Mouse (Mus musculus) embryonic facial prominence, embryonic 10.5 days (tissue): ENCODE results near the gene Rab30. TPM values are rescaled to one million over a fixed set of nuclear protein-coding genes. Genes with fewer than 3 reads are reported as not detected.
A peak's percentile ranks its signal among the peaks of the same experiment; 100 is the strongest.

Source experiments
- DNase-seq: peaks from one replicate; pipeline ENCODE4 v3.0.0-alpha.2; 2017; ENCODE audit warnings: low spot score
- H3K27ac ChIP-seq: fragments of 300-500 bp; sonication (generic); replicated peaks from 2 replicates; pipeline ENCODE4 v1.5.1; 2016; ENCODE audit warnings: mild to moderate bottlenecking
- H3K27me3 ChIP-seq: fragments of 300-500 bp; sonication (generic); replicated peaks from 2 replicates; pipeline ENCODE4 v1.6.1; 2016; ENCODE audit warnings: low read depth, mild to moderate bottlenecking; ENCODE audit not compliant: poor library complexity, severe bottlenecking
- H3K36me3 ChIP-seq: fragments of 300-500 bp; sonication (generic); replicated peaks from 2 replicates; pipeline ENCODE4 v1.6.1; 2016; ENCODE audit warnings: mild to moderate bottlenecking, moderate library complexity
- H3K4me1 ChIP-seq: fragments of 300-500 bp; sonication (generic); 2 replicates; pipeline ENCODE4 v1.6.1; 2016
- H3K4me3 ChIP-seq: fragments of 300-500 bp; sonication (generic); 2 replicates; pipeline ENCODE4 v1.5.1; 2016; ENCODE audit warnings: mild to moderate bottlenecking, moderate library complexity
- H3K9me3 ChIP-seq: fragments of 300-500 bp; sonication (generic); 2 replicates; pipeline ENCODE4 v1.6.1; 2016; ENCODE audit warnings: mild to moderate bottlenecking
- WGBS: fragments of 180-500 bp; shearing (Covaris S2); methylation state at CpG from one replicate; pipeline ENCODE4 v1.1.7; 2016; 5-methylcytosine and 5-hydroxymethylcytosine counted together
- polyA plus RNA-seq: library from polyadenylated mRNA; unstranded; fragments of >200 nt; fragmentation: Nextera tagmentation; extraction: Ambion mirVana; gene quantifications from 2 replicates; pipeline ENCODE4 v1.2.1, GENCODE M21; 2016

Gene Rab30
- polyA plus RNA-seq, 1 experiment from 2014 or later: 12.3 TPM

DNA sequence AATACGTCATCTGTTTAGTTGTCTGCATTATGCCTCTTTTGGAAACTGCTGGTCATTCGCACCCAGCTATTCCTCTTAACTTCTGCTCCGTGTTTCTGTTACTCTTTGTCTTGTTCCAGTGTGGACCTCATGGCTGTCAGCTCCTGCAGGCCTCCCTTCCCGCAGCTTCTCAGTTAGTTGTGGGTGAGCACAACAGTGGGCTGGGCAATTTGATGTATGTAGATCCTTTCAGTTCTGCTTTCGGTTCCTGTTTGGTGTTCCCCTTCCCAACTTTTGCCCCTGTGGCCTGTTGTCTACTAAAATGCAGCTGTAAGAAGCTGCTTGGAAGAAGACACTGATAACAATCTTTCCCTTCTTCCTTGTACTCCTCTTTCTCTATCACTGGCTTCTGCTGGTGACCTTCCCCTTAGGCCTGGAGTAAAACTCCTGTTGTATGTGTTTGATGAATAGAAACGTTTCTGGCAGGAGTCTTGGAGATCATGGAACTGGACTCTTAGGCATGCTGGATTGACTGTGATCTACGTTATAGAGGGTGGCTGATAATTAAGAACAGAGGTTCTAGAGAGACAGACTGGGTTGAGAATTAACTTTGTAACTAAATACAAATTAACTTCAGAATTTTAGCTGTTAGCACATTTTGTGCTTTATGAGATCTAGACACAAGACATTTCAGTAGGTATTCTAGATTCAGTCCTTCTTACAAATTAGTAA lies 137.3 kb downstream of the Rab30 start:
- H3K27ac ChIP-seq: no peak overlapping the region
- no peak for DNase-seq
- no peaks in the 10 kb centered on the region for H3K9me3 ChIP-seq
- H3K36me3 ChIP-seq: no peaks in the 10 kb centered on the region
- 78% methylated on average over 7 of the region's 7 CpGs for WGBS
- H3K27me3 ChIP-seq: no peaks in the 10 kb centered on the region
- peaks cover 26% of the 10 kb centered on the region for H3K4me1 ChIP-seq
- H3K4me3 ChIP-seq: no peak overlapping the region

- H3K4me3 ChIP-seq: no peak overlapping the region
- no peaks in the 10 kb centered on the region for H3K27me3 ChIP-seq
- 89% methylated on average over 9 of the region's 9 CpGs for WGBS
- no peaks in the 10 kb centered on the region; the same call in 1 of the 2 replicates for H3K4me1 ChIP-seq
- no peak for DNase-seq
- peaks cover 6% of the 10 kb centered on the region for H3K36me3 ChIP-seq
- no peaks in the 10 kb centered on the region for H3K9me3 ChIP-seq
- no peak overlapping the region for H3K27ac ChIP-seq
These were observed 142.7 kb downstream of the Rab30 start for GRCm38 (mm10) chr7:92883850-92884716.

DNA sequence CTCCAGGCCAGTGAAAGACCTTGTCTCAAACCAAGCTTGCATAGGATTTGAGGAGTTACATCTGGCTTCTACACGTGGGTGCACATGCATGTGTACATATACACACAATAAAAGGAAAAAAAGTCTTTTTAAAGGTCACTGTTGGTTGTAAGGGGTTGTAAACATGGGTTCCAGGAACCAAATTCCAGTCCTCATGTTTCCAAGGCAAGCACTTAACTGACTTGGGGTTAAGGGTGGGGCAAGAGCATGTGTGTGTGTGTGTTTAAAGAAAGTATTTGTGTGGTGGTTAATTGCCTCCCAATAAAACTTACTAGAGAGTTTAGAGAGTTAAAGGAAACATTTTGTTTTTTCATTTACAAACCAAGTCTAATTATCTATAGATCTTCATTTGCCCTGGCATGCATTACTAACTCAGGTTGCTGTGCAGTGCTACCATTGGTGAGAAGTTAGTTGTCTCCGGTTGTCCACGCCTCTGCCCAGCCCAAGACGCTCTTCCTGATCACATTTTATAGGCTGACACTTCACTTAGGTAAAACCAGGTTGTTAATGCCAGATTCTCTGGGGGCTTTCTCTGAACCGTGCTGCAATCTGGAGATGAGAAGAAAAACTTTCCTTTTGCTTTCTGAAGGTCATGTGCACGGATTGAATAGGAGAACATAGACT lies 143.7 kb downstream of the Rab30 start:
- H3K36me3 ChIP-seq: peaks cover 6% of the 10 kb centered on the region
- H3K9me3 ChIP-seq: no peaks in the 10 kb centered on the region
- H3K4me1 ChIP-seq: peaks cover 7% of the 10 kb centered on the region
- DNase-seq: no peak
- WGBS: 88% methylated on average over 6 of the region's 6 CpGs
- H3K4me3 ChIP-seq: no peak overlapping the region
- no peaks in the 10 kb centered on the region for H3K27me3 ChIP-seq
- H3K27ac ChIP-seq: no peak overlapping the region

DNA sequence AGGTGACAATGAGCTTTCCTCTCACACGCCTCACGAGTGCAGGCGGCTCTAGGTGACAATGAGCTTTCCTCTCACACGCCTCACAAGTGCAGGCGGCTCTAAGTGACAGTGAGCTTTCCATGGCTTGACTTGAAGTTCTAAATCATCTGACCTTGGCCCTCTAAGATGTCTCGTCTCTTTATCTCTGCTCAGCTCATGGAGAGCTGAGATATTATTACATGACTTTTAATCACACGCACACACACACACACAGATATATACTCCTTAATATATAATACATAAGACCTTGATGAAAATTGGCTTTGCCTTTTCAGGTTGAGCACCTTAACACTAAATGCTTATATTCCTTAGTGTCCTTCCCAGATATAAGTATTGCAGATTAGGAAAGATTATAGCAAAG lies 145.4 kb downstream of the Rab30 start:
- H3K9me3 ChIP-seq: no peaks in the 10 kb centered on the region
- no peaks in the 10 kb centered on the region for H3K27me3 ChIP-seq
- H3K4me3 ChIP-seq: no peak overlapping the region
- H3K27ac ChIP-seq: no peak overlapping the region
- no peak for DNase-seq
- WGBS: 87% methylated on average over 7 of the region's 7 CpGs
- H3K4me1 ChIP-seq: peaks cover 18% of the 10 kb centered on the region
- peaks cover 6% of the 10 kb centered on the region for H3K36me3 ChIP-seq

DNA sequence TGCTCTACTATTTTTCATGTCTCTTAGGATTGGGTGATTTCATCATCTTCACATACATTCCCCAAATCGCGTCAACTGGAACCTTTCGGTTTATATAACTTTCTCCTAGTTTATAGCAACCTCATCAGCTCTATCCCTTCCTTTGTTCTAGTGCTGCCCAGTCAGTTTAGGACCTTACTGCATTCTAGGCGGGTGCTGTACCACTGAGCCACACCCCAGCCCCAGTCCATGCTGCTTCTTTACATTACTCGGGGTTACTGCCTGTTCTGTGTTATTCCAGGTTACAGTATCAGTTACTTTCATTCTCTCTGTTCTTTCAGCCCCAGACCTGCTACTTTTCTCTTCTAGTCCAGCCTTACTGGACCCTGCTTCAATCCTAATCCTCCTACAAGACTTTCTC lies 145.8 kb downstream of the Rab30 start:
- no peak overlapping the region for H3K27ac ChIP-seq
- WGBS: 93% methylated on average over 5 of the region's 5 CpGs
- H3K9me3 ChIP-seq: no peaks in the 10 kb centered on the region
- no peaks in the 10 kb centered on the region for H3K27me3 ChIP-seq
- H3K36me3 ChIP-seq: peaks cover 6% of the 10 kb centered on the region
- no peak for DNase-seq
- H3K4me1 ChIP-seq: peaks cover 18% of the 10 kb centered on the region
- no peak overlapping the region for H3K4me3 ChIP-seq

- no peak overlapping the region for H3K4me3 ChIP-seq
- 26% methylated on average over 1 of the region's 1 CpGs for WGBS
- DNase-seq: peak; percentile 23
- H3K9me3 ChIP-seq: no peaks in the 10 kb centered on the region
- H3K4me1 ChIP-seq: peaks cover 18% of the 10 kb centered on the region
- no peak overlapping the region for H3K27ac ChIP-seq
- no peaks in the 10 kb centered on the region for H3K27me3 ChIP-seq
- H3K36me3 ChIP-seq: peaks cover 6% of the 10 kb centered on the region
These were observed 148.8 kb downstream of the Rab30 start for GRCm38 (mm10) chr7:92890211-92890610.

GRCm38 (mm10) chr7:92890618-92891230 lies 149.3 kb downstream of the Rab30 start:
- H3K36me3 ChIP-seq: peaks cover 6% of the 10 kb centered on the region
- WGBS: 25% methylated on average over 4 of the region's 4 CpGs
- no peaks in the 10 kb centered on the region for H3K27me3 ChIP-seq
- no peaks in the 10 kb centered on the region for H3K9me3 ChIP-seq
- H3K27ac ChIP-seq: no peak overlapping the region
- H3K4me3 ChIP-seq: no peak overlapping the region
- no peak for DNase-seq
- peaks cover 18% of the 10 kb centered on the region for H3K4me1 ChIP-seq

DNA sequence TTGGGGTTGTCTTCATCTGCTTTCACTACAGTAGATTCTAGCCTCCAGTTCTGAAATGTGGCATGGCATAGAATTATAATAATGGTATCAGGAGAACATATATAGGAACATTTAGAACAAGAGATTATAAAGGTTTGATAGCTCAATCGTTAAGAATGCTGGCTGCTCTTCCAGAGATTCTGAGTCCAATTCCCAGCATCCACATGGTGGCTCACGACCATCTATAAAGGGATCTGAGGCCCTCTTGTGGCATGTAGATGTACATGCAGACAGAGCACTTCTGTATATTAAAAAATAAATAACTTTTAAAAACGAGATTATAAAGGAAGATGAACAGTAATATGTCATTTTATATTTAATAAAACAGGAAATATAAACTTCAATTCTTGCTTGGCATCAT lies 152.1 kb downstream of the Rab30 start:
- no peak for DNase-seq
- no peaks in the 10 kb centered on the region for H3K27me3 ChIP-seq
- H3K36me3 ChIP-seq: no peaks in the 10 kb centered on the region; the same call in 1 of the 2 replicates
- no peaks in the 10 kb centered on the region for H3K9me3 ChIP-seq
- no peak overlapping the region for H3K4me3 ChIP-seq
- peaks cover 18% of the 10 kb centered on the region for H3K4me1 ChIP-seq
- no peak overlapping the region for H3K27ac ChIP-seq
- 51% methylated on average over 3 of the region's 3 CpGs for WGBS

Other genes with a start within 250 kb of the Rab30 start
- 49.1 and 51.1 TPM in 2 replicates for gene Ccdc90b, start 180.5 kb upstream of the Rab30 start, polyA plus RNA-seq
- gene Ankrd42, start 104.5 kb upstream of the Rab30 start, polyA plus RNA-seq: 10.0 and 11.4 TPM in 2 replicates
- gene Pcf11, start 71.7 kb upstream of the Rab30 start, polyA plus RNA-seq: 18.4 and 20.6 TPM in 2 replicates
- gene Ddias, start 132.6 kb downstream of the Rab30 start, polyA plus RNA-seq: 23.5 and 24.7 TPM in 2 replicates
- 19.5 and 20.3 TPM in 2 replicates for gene Prcp, start 132.9 kb downstream of the Rab30 start, polyA plus RNA-seq